Mouse (Mus musculus) midbrain, embryonic 10.5 days (tissue): Measurements from ENCODE around the gene Olfr1177-ps. TPM values are rescaled to one million over a fixed set of nuclear protein-coding genes. Genes with fewer than 3 reads are reported as not detected.

Source experiments
- DNase-seq: peaks from one replicate; pipeline ENCODE4 v3.0.0-alpha.2; 2017; ENCODE audit warnings: low spot score
- H3K27ac ChIP-seq: fragments of 300-500 bp; sonication (generic); replicated peaks from 2 replicates; pipeline ENCODE4 v1.5.1; 2016; ENCODE audit warnings: mild to moderate bottlenecking
- H3K27me3 ChIP-seq: fragments of 300-500 bp; sonication (generic); 2 replicates; pipeline ENCODE4 v1.6.1; 2016; ENCODE audit warnings: low read depth, mild to moderate bottlenecking; ENCODE audit not compliant: poor library complexity, severe bottlenecking
- H3K36me3 ChIP-seq: fragments of 300-500 bp; sonication (generic); 2 replicates; pipeline ENCODE4 v1.6.1; 2016; ENCODE audit warnings: mild to moderate bottlenecking, moderate library complexity
- H3K4me1 ChIP-seq: fragments of 300-500 bp; sonication (generic); 2 replicates; pipeline ENCODE4 v1.6.1; 2016
- H3K4me3 ChIP-seq: fragments of 300-500 bp; sonication (generic); 2 replicates; pipeline ENCODE4 v1.5.1; 2016; ENCODE audit warnings: mild to moderate bottlenecking, moderate library complexity
- H3K9me3 ChIP-seq: fragments of 300-500 bp; sonication (generic); replicated peaks from 2 replicates; pipeline ENCODE4 v1.6.1; 2016; ENCODE audit warnings: mild to moderate bottlenecking
- WGBS: fragments of 180-500 bp; shearing (Covaris S2); methylation state at CpG from one replicate; pipeline ENCODE4 v1.1.7; 2016; 5-methylcytosine and 5-hydroxymethylcytosine counted together
- polyA plus RNA-seq: library from polyadenylated mRNA; unstranded; fragments of >200 nt; fragmentation: Nextera tagmentation; extraction: Ambion mirVana; gene quantifications from 2 replicates; pipeline ENCODE4 v1.2.1, GENCODE M21; 2016

Olfr1177-ps gene
- not detected in 2 replicates for polyA plus RNA-seq

- 86% methylated on average over 1 of the region's 1 CpGs for WGBS
- DNase-seq: no peak
- Histone ChIP-seq H3K27me3 (no peaks in the 10 kb centered on the region), H3K27ac (no peak within 1 kb of the TSS), H3K4me3 (no peak within 1 kb of the TSS), H3K4me1 (no peaks in the 10 kb centered on the region), H3K9me3 (no peaks in the 10 kb centered on the region), H3K36me3 (no peaks in the 10 kb centered on the region)
Measured at GRCm38 (mm10) chr2:88346392-88346791, at the start of gene Olfr1177-ps. TSS of gene Olfr1177-ps (minus strand) at chr2:88346492.

GRCm38 (mm10) chr2:88386762-88387161, 40.5 kb upstream of the Olfr1177-ps start, which contains the start of gene Olfr1178:
TSS of gene Olfr1178 (plus strand) at chr2:88387062.
- Histone ChIP-seq H3K9me3 (no peaks in the 10 kb centered on the region), H3K27me3 (no peaks in the 10 kb centered on the region), H3K4me1 (no peaks in the 10 kb centered on the region), H3K27ac (no peak within 1 kb of the TSS), H3K36me3 (no peaks in the 10 kb centered on the region), H3K4me3 (no peak within 1 kb of the TSS)
- DNase-seq: no peak
- 86% methylated on average over 1 of the region's 1 CpGs for WGBS

DNA sequence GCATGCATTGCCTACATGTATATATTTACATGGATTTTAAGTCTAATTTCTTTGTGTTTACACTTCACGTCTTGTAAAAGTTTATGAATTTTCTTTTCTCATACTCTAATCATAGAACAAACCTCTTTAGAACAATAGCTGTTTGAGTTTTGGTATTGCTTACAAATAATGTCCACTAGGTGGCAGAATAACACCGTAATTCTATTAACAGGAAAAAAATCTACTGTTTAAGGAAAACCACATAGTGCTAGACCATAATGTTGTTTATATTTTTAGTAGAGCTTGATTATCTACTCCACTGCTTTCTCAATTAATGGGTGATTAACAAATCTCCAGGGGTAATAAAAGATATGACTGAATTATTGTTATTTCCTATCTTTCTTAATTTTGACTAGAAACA, 10.0 kb upstream of the Olfr1177-ps start:
- H3K36me3 ChIP-seq: no peaks in the 10 kb centered on the region
- WGBS: 7% methylated on average over 2 of the region's 2 CpGs
- H3K4me3 ChIP-seq: no peak overlapping the region
- no peak overlapping the region for H3K27ac ChIP-seq
- H3K27me3 ChIP-seq: no peaks in the 10 kb centered on the region
- DNase-seq: no peak
- H3K4me1 ChIP-seq: no peaks in the 10 kb centered on the region
- H3K9me3 ChIP-seq: no peaks in the 10 kb centered on the region

GRCm38 (mm10) chr2:88336421-88336820, 9.9 kb downstream of the Olfr1177-ps start, which contains the start of gene Olfr1176:
TSS of gene Olfr1176 (plus strand) at chr2:88336721.
- no peak within 1 kb of the TSS for H3K4me3 ChIP-seq
- no peaks in the 10 kb centered on the region for H3K4me1 ChIP-seq
- no peaks in the 10 kb centered on the region for H3K36me3 ChIP-seq
- H3K9me3 ChIP-seq: no peaks in the 10 kb centered on the region
- no peak within 1 kb of the TSS for H3K27ac ChIP-seq
- DNase-seq: no peak
- WGBS: 81% methylated on average over 1 of the region's 1 CpGs
- no peaks in the 10 kb centered on the region for H3K27me3 ChIP-seq

- WGBS: 84% methylated on average over 2 of the region's 2 CpGs
- no peaks in the 10 kb centered on the region for H3K27me3 ChIP-seq
- H3K4me3 ChIP-seq: no peak within 1 kb of the TSS
- H3K36me3 ChIP-seq: no peaks in the 10 kb centered on the region
- H3K4me1 ChIP-seq: no peaks in the 10 kb centered on the region
- DNase-seq: no peak
- no peak within 1 kb of the TSS for H3K27ac ChIP-seq
- H3K9me3 ChIP-seq: no peaks in the 10 kb centered on the region
Measured at GRCm38 (mm10) chr2:88327115-88327514, 19.2 kb downstream of the Olfr1177-ps start, which contains the start of gene Olfr1175-ps. TSS of gene Olfr1175-ps (minus strand) at chr2:88327215.

GRCm38 (mm10) chr2:88315035-88315434, 31.3 kb downstream of the Olfr1177-ps start, which contains the start of gene Olfr1174-ps:
TSS of gene Olfr1174-ps (minus strand) at chr2:88315135.
- Histone ChIP-seq H3K9me3 (no peaks in the 10 kb centered on the region), H3K4me1 (no peaks in the 10 kb centered on the region), H3K27ac (no peak within 1 kb of the TSS), H3K36me3 (no peaks in the 10 kb centered on the region), H3K27me3 (no peaks in the 10 kb centered on the region), H3K4me3 (no peak within 1 kb of the TSS)
- WGBS: 91% methylated on average over 4 of the region's 4 CpGs
- DNase-seq: no peak

Other genes with a start within 250 kb of the Olfr1177-ps start
- not detected in 2 replicates for gene Olfr1166, start 218.2 kb downstream of the Olfr1177-ps start, polyA plus RNA-seq
- not detected in 2 replicates for gene Olfr1167, start 191.3 kb downstream of the Olfr1177-ps start, polyA plus RNA-seq
- not detected in 2 replicates for gene Olfr1168, start 164.6 kb downstream of the Olfr1177-ps start, polyA plus RNA-seq
- gene Olfr1170, start 118.2 kb downstream of the Olfr1177-ps start, polyA plus RNA-seq: not detected in 2 replicates
- not detected in 2 replicates for gene Olfr1173, start 66.6 kb downstream of the Olfr1177-ps start, polyA plus RNA-seq
- not detected in 2 replicates for gene Olfr1174-ps, start 31.4 kb downstream of the Olfr1177-ps start, polyA plus RNA-seq
- gene Olfr1175-ps, start 19.3 kb downstream of the Olfr1177-ps start, polyA plus RNA-seq: not detected in 2 replicates
- gene Olfr1176, start 9.8 kb downstream of the Olfr1177-ps start, polyA plus RNA-seq: not detected in 2 replicates
- gene Olfr1178, start 40.6 kb upstream of the Olfr1177-ps start, polyA plus RNA-seq: not detected in 2 replicates
- gene Olfr1179, start 60.0 kb upstream of the Olfr1177-ps start, polyA plus RNA-seq: not detected in 2 replicates
- not detected in 2 replicates for gene Olfr1180, start 72.7 kb upstream of the Olfr1177-ps start, polyA plus RNA-seq
- gene Olfr1181, start 79.7 kb upstream of the Olfr1177-ps start, polyA plus RNA-seq: not detected in 2 replicates
- gene Gm13757, start 102.6 kb upstream of the Olfr1177-ps start, polyA plus RNA-seq: not detected in 2 replicates
- gene Olfr1183, start 108.4 kb upstream of the Olfr1177-ps start, polyA plus RNA-seq: not detected in 2 replicates
- gene Olfr1184, start 137.1 kb upstream of the Olfr1177-ps start, polyA plus RNA-seq: not detected in 2 replicates
- not detected in 2 replicates for gene Olfr1185-ps1, start 146.8 kb upstream of the Olfr1177-ps start, polyA plus RNA-seq
- gene Olfr1186, start 172.1 kb upstream of the Olfr1177-ps start, polyA plus RNA-seq: not detected in 2 replicates
- gene Olfr1188, start 210.4 kb upstream of the Olfr1177-ps start, polyA plus RNA-seq: not detected in 2 replicates
- not detected in 2 replicates for gene Olfr1189, start 240.0 kb upstream of the Olfr1177-ps start, polyA plus RNA-seq